ENCODE assay signal across 23 mouse cellular contexts in genomic region chr11:28883106-28883505, GRCm38 (mm10). TPM values are rescaled to one million over a fixed set of nuclear protein-coding genes. Genes with fewer than 3 reads are reported as not detected.
"Had no signal": no experiment of that assay in that cellular context is flagged by ENCODE, and none has a peak within 500 bp of the region (broad histone marks: within the 10 kb centered on the region; RNA-seq: fewer than 3 reads in every experiment).

No protein-coding gene starts in this region.

- H3K27ac ChIP-seq: gastrocnemius, adult 2 months; heart, embryonic 10.5 days; hindbrain, embryonic 13.5 days; hindbrain, embryonic 15.5 days; hindbrain, postnatal 0 days; kidney, embryonic 15.5 days; kidney, postnatal 0 days; limb, embryonic 13.5 days; limb, embryonic 15.5 days had no signal

- H3K27me3 ChIP-seq: heart, embryonic 12.5 days; hindbrain, embryonic 13.5 days; hindbrain, embryonic 15.5 days; kidney, embryonic 15.5 days; limb, embryonic 13.5 days; limb, embryonic 15.5 days had no signal

- H3K36me3 ChIP-seq: heart, embryonic 10.5 days; heart, embryonic 12.5 days; hindbrain, embryonic 13.5 days; hindbrain, embryonic 15.5 days; kidney, embryonic 15.5 days; limb, embryonic 13.5 days; limb, embryonic 15.5 days had no signal

- DNase-seq: gastrocnemius, adult 2 months; gastrocnemius, postnatal 14 days; gastrocnemius, postnatal 36 days; heart, adult 18-20 months; heart, postnatal 10 days; kidney, adult 11 months; kidney, adult 2 months; kidney, adult 9 months; kidney, postnatal 14 days; kidney, postnatal 36 days; layer of hippocampus, adult 9-11 months; layer of hippocampus, postnatal 36 days; left cerebral cortex, postnatal 4 days had no signal

- H3K4me1 ChIP-seq: heart, embryonic 10.5 days; heart, embryonic 12.5 days; hindbrain, embryonic 13.5 days; hindbrain, embryonic 15.5 days; kidney, embryonic 15.5 days; limb, embryonic 15.5 days had no signal

- H3K4me3 ChIP-seq: gastrocnemius, adult 2 months; heart, embryonic 10.5 days; heart, embryonic 12.5 days; hindbrain, embryonic 13.5 days; hindbrain, embryonic 15.5 days; kidney, embryonic 15.5 days; limb, embryonic 13.5 days; limb, embryonic 15.5 days had no signal

RNA-seq across cellular contexts. Expression of gene Efemp1, which starts 30.1 kb away (rescaled TPM):
- total RNA-seq: hematopoietic stem cell, adult 5-6 weeks had no signal
